Mouse (Mus musculus): ENCODE measurements around the gene Fmo4. TPM values are rescaled to one million over a fixed set of nuclear protein-coding genes. Genes with fewer than 3 reads are reported as not detected.

Gene Fmo4
- under 1 TPM in 1 of 2 experiments, not detected in 1; 0.55 TPM for total RNA-seq (2021)

GRCm38 (mm10) chr1:162813836-162814156, at the start of gene Fmo4:
Gene Fmo4 (minus strand): TSS chr1:162813972.
- DNase-seq, result peak; percentile 51

DNA sequence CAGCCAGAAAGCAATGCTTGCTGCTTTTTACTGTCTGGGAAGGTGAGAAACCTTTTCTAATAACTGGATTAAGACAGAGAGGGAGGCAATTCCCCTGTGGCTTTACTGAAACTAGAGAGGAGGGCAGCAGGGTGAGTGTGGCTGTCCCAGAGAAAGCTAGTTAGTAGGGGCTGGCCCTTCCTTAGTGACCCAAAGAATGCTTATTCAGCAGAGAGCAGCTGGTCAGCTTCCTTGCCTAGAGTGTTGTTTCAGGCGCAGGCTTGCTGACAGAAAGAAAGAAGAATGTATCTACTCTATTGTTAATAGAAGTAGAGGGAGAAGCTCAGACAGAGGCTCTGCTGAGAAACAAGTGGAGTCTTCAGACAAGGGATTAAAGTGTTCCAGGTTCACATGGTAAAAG, 48.6 kb upstream of the Fmo4 start:
- no peak for DNase-seq

- no peak for DNase-seq
Measured at GRCm38 (mm10) chr1:162859996-162860605, 46.3 kb upstream of the Fmo4 start.

GRCm38 (mm10) chr1:162859545-162859976, 45.8 kb upstream of the Fmo4 start:
- peak; percentile 9 for DNase-seq

GRCm38 (mm10) chr1:162858748-162859130, 45.0 kb upstream of the Fmo4 start:
- DNase-seq, result peak; percentile 11

GRCm38 (mm10) chr1:162857766-162858747, 44.3 kb upstream of the Fmo4 start:
- DNase-seq, result no peak

DNA sequence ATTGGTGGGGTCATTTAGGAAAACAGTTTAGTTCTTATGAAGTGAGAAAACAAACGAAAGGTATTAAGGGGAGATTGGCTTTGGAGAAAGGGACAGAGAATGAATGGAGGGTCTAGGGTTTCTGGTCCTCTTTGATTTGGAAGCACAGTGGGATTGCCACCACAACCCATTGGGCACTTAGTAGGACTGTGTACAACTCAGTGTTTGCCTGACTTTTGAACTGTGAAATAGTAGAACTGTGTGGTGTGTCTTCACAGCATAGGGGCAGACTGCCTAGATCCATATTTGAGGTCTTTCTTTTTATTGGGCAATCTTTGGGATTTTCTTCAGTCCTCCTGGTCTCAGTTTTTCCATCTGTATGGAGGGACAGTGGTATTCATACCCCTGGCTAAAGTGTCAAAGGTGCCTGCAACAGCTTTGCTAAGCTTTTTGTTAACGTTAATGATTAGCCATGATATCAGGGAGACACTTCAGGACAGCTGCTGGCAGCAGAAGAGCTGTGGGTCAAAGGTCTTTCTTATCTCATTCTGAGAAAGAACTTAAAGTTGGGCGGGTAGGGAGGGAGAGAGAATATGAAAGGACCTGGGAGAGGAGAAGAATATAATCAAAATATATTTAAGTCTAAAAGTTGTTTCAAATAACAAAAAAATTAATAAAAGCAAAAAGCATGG, 40.2 kb upstream of the Fmo4 start:
- DNase-seq, result no peak

DNA sequence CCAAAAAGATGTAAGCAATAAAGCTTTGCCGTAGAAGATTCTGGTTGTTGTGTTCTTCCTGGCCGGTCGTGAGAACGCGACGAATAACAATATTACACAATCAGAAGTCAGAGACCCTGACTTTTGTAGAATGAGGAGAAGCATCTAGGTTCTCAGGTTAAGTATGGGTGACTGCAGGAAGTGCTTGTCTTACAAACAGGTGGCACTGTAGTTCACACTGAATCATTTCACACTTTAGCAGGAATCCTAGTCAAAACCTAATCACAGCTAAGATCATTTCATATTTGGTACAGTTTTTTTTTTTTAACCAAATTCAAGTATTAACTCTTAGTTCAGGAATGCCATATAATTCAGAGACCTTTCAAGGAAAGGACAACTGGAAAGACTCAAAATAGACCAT, 33.8 kb upstream of the Fmo4 start:
- DNase-seq, result no peak

DNA sequence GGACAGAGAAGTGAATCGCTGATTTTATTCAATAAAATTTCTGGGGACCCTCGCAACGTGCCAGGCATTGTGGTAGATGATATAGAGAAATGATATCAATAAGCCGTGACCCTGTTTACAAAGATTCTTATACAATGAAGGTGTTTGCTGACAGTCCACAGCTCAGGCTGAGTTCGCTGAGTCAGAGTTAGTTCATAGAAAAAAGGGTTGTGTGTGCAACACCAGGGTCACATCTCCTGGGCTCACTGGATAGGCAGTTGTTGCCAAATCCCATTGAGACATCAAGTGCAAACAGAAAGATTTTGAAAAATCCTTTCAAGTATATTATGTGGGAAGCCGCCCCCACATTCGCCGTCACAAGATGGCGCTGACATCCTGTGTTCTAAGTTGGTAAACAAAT, 26.4 kb upstream of the Fmo4 start:
- no peak for DNase-seq

- no peak for DNase-seq
Measured at GRCm38 (mm10) chr1:162838976-162839375, 25.2 kb upstream of the Fmo4 start.

- no peak for DNase-seq
Measured at GRCm38 (mm10) chr1:162834342-162834741, 20.6 kb upstream of the Fmo4 start.

DNA sequence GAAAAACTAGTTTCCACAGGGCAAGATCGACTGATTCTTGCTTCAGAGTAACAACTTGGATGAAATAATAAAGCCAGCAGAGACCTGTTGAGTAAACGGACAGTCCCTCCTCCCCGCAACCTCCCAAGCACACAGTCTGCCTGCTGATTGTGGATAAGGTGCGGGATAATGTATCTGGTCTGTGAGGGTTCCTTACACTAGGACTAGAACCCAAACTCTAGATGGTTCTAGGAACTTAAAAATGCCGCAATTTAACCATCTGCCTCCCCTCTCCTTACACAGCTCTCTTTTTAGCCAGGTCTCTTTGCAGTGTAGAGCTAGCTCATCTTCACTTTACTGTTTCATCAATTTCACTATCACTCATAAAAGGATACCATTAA, 18.8 kb upstream of the Fmo4 start:
- DNase-seq, result no peak

DNA sequence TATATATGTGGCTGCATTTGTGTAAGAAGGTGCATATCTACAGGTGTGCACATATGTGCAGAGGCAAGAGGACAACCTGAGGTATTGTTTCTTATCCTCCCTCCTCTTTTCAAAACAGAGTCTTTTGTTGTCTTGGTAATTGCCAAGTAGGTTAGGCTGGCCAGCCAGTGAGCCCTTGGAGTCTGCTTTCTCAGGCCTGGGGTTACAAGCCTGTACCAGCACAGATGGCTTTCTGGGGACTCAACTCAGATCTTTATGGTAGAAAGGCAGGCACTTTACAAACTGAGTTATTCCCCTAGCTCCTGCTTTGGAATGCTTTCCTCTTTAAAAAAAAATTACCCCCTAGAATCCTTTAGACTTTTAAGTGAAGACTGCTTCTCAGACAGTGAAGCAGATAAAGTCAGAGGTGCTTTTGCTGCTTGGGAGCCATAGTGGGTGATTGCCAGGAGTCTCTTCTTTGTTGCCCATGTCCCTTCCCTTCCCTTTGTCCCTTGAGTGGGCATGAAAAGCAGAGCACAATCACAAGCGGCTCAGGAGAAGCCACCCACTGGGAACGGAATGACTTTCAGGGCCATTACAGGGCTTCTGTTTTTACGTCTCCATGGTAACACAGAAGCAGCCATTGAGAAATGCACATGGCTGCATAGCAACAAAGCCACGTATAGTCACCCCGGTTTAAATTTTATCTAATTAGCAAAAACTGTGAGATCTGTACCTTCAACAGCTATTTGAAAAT, 18.2 kb upstream of the Fmo4 start:
- DNase-seq, result no peak

DNA sequence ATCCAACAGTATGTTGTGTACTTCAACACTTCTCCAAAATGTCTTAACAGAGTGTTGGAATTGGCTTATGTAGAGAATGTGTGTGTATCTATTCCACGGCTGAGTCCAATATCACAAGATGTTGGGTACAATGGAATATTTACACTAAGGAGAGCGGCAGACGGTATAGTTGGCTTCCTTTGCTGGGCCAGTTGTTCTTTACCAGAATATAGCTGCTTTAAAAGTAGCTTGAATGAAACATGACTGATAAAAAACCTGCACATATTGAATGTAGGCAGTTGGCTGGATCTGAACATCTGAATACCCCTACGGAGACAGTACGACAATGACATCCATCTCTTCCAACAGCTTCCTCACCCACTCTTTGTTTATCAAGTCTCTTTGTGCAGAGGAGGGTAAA, 5.5 kb upstream of the Fmo4 start:
- no peak for DNase-seq

GRCm38 (mm10) chr1:162815381-162816127, 1.8 kb upstream of the Fmo4 start:
- no peak for DNase-seq

- DNase-seq, result no peak
Measured at GRCm38 (mm10) chr1:162814932-162815331, 1.2 kb upstream of the Fmo4 start.

DNA sequence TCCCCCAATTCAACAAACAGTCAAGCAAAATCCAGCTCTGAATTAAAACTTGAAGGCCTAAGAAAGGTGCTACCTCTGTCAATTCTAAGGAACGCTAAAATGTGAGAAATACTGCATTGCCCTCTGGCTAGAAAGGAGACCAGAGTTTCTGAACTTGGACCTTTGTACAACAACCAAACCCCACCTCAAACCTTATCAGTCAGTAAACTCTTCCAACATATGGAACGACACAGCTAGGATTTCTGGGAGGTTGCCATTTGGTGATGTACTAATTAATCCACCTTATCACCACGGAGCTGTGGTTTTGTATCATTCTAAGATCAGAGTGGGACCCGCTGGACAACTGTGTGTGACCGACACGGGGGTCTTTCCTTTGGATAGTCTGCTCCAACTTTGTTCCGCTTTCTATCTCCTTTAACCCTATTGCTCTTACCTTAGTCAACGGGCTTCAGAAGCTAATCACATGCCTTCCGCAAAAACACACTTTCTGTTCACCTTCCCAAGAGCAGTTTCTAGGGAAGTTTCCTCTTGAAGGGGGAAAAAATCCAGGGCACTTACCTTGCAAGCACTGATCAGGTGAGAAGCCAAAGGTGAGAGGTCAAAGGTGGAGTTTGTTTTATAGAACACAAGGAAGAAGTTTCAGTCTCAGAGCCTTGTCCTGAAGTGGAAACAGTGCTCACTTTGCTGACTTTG, 483 bp downstream of the Fmo4 start:
- DNase-seq, result no peak

DNA sequence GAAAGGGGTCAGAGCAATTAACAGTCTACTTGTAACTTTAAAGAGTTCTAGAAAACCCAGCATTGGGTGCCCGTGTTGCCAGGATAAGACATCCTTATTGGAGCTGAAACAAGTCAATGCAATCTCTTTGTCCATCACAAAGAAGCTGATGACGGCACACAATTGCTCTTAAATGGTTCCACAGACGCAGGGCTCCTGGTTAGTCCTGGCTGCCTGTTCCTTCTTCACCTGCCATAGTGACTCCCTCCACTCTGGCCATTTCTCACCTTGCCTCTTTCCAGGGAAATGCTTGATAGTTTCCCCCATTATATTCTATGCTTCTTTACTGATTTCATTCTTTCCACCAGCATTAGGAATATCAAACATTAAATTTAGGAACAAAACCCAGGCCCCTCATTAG, 5.2 kb downstream of the Fmo4 start:
- DNase-seq, result no peak

GRCm38 (mm10) chr1:162807441-162807840, 6.3 kb downstream of the Fmo4 start:
- no peak for DNase-seq

- DNase-seq, result no peak
Measured at GRCm38 (mm10) chr1:162805011-162805410, 8.8 kb downstream of the Fmo4 start.

DNA sequence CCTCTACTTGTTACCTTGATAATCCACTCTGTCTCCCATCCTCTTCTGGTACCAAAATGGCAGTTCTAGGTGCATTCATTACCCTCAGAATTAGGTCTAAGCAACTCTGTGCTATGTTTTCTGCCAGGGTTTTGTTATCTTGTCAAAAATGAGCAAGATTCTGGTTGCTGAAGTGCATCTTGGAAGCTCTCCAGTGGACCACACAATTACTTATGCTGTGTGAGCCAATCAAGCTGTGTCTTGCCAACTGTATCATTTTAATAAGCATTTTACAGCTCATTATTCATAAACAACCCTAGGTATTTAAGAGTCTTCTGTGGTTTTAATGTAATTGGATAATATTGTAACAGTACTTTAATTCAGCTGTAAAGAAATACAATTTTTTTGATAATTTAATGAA, 17.3 kb downstream of the Fmo4 start:
- DNase-seq, result no peak
